Mouse (Mus musculus) mammary gland, adult 2 months (tissue): ENCODE data around the gene Vash1. TPM values are rescaled to one million over a fixed set of nuclear protein-coding genes. Genes with fewer than 3 reads are reported as not detected.

ENCODE experiments used
- polyA plus RNA-seq: library from polyadenylated mRNA; depleted of rRNA; stranded (reverse); fragments of >200 nt; gene quantifications from 2 replicates; pipeline ENCODE4 v1.2.3, GENCODE M21; 2012; ENCODE audit warnings: low replicate concordance; rRNA removed

Vash1 gene
- polyA plus RNA-seq: 4.5 and 14.6 TPM in 2 replicates

GRCm38 (mm10) chr12:86678591-86679545 is at the start of gene Vash1:
TSS of gene Vash1 (plus strand) at chr12:86678700.

DNA sequence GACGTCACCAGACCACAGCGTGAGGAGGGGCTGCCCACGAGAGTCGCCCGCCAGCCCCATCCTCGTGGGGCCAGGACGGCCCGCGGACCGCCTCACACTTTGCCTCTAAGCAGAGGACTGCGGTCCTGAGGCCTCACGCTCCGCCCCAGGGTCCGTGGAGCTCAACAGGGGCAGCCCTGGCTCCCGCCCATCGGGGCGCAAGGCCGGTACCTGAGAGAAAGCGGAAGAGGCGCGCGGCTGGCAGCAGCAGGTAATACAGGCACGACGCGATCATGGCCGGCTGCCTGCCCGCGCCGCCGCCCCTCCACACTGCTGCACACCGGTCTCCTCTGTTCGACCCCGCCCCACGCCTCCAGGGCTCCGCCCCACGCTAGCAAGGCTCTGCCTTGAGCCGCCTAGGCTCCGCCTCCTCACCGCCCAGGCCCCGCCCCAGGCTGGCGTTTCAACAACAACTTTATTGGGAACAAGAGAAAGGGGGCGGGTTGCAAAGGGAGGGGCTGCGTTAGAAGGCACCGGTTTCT is 47.7 kb downstream of the Vash1 start, which contains the start of gene Angel1:
Angel1 (minus strand) TSS at position 341 of the 521 bp plus-strand sequence.

DNA sequence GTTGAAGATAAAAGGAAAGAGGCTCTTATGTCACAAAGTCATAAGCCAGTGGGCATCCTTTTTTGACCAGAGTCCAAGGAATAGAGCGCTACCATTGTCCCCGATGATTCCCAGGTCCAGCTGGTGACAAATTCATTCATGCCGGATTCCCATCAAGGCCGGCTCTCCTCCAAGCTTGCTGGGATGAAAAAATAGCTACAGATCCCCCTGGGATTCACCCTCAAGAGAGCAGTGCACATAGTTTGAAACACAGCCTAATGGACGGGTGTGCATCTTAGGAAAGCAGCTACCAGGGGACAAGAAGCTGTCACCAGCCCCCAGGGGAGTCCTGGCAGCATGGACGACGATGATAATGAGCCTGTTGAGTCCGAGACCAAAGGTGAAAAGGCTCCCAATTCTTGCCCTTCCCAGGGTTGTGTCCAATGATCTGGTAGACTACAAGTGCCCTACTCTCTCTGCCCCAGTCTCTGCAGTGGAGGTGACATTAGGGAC is 55.9 kb downstream of the Vash1 start, which contains the start of gene Lrrc74a:
Lrrc74a (plus strand) TSS at position 51 of the 492 bp plus-strand sequence.

Other genes starting within 250 kb of the Vash1 start
- gene Angel1, start 47.8 kb downstream of the Vash1 start, polyA plus RNA-seq: 7.9 and 16.3 TPM in 2 replicates
- not detected in 2 replicates for gene Lrrc74a, start 55.7 kb downstream of the Vash1 start, polyA plus RNA-seq
- gene Irf2bpl, start 206.1 kb downstream of the Vash1 start, polyA plus RNA-seq: 30.2 and 94.8 TPM in 2 replicates